Mouse (Mus musculus): ENCODE results near the gene Wdr64.
A peak's percentile ranks its signal among the peaks of the same experiment; 100 is the strongest.

Wdr64 gene

GRCm38 (mm10) chr1:175698293-175698692, at the start of gene Wdr64:
Gene Wdr64, plus strand, starts transcription at chr1:175698593.
- DNase-seq (ENCODE audit: low spot score), result no peak

GRCm38 (mm10) chr1:175648615-175649014, 49.8 kb upstream of the Wdr64 start:
- DNase-seq (ENCODE audit: low spot score), result no peak

GRCm38 (mm10) chr1:175659900-175660299, 38.5 kb upstream of the Wdr64 start:
- no peak for DNase-seq (ENCODE audit: low spot score)

- no peak for DNase-seq (ENCODE audit: low spot score)
These were observed 29.6 kb upstream of the Wdr64 start for GRCm38 (mm10) chr1:175668666-175669405.

- no peak for DNase-seq (ENCODE audit: low spot score)
These were observed 28.9 kb upstream of the Wdr64 start for GRCm38 (mm10) chr1:175669456-175669855.

GRCm38 (mm10) chr1:175670042-175670441, 28.4 kb upstream of the Wdr64 start:
- no peak for DNase-seq (ENCODE audit: low spot score)

- DNase-seq (ENCODE audit: low spot score), result no peak
These were observed 26.8 kb upstream of the Wdr64 start for GRCm38 (mm10) chr1:175671626-175672025.

- DNase-seq (ENCODE audit: low spot score), result no peak
These were observed 24.6 kb upstream of the Wdr64 start for GRCm38 (mm10) chr1:175673563-175674325.

GRCm38 (mm10) chr1:175675116-175675515, 23.3 kb upstream of the Wdr64 start:
- DNase-seq (ENCODE audit: low spot score), result no peak

GRCm38 (mm10) chr1:175677459-175677858, 20.9 kb upstream of the Wdr64 start:
- no peak for DNase-seq (ENCODE audit: low spot score)

- no peak for DNase-seq (ENCODE audit: low spot score)
These were observed 17.4 kb upstream of the Wdr64 start for GRCm38 (mm10) chr1:175680995-175681394.

- no peak for DNase-seq (ENCODE audit: low spot score)
These were observed 6.6 kb upstream of the Wdr64 start for GRCm38 (mm10) chr1:175691686-175692245.

- peak; percentile 98 for DNase-seq (ENCODE audit: low spot score)
These were observed 6.0 kb upstream of the Wdr64 start, which contains the start of the genes Opn3 and Chml for GRCm38 (mm10) chr1:175692246-175692996. Gene Opn3, minus strand, starts transcription at chr1:175692776. Gene Chml, minus strand, starts transcription at chr1:175692901.

- DNase-seq (ENCODE audit: low spot score), result no peak
These were observed 5.4 kb upstream of the Wdr64 start for GRCm38 (mm10) chr1:175692997-175693361.

- no peak for DNase-seq (ENCODE audit: low spot score)
These were observed 4.9 kb upstream of the Wdr64 start for GRCm38 (mm10) chr1:175693429-175693960.

GRCm38 (mm10) chr1:175699375-175699774, 982 bp downstream of the Wdr64 start:
- no peak for DNase-seq (ENCODE audit: low spot score)

- no peak for DNase-seq (ENCODE audit: low spot score)
These were observed 1.4 kb downstream of the Wdr64 start for GRCm38 (mm10) chr1:175699796-175700195.

- DNase-seq (ENCODE audit: low spot score), result no peak
These were observed 2.8 kb downstream of the Wdr64 start for GRCm38 (mm10) chr1:175701145-175701544.

GRCm38 (mm10) chr1:175707599-175707998, 9.2 kb downstream of the Wdr64 start:
- no peak for DNase-seq (ENCODE audit: low spot score)

- DNase-seq (ENCODE audit: low spot score), result no peak
These were observed 9.6 kb downstream of the Wdr64 start for GRCm38 (mm10) chr1:175708013-175708412.

- DNase-seq (ENCODE audit: low spot score), result no peak
These were observed 14.0 kb downstream of the Wdr64 start for GRCm38 (mm10) chr1:175712338-175712909.

GRCm38 (mm10) chr1:175716832-175717231, 18.4 kb downstream of the Wdr64 start:
- DNase-seq (ENCODE audit: low spot score), result no peak
